Mouse (Mus musculus) forebrain, embryonic 10.5 days (tissue): ENCODE data around the gene Ddx41. TPM values are rescaled to one million over a fixed set of nuclear protein-coding genes. Genes with fewer than 3 reads are reported as not detected.

Experiments
- DNase-seq: peaks from one replicate; pipeline ENCODE4 v3.0.0-alpha.2; 2017; ENCODE audit warnings: low spot score; ENCODE audit errors: extremely low spot score
- H3K27ac ChIP-seq: fragments of 300-500 bp; sonication (generic); 2 replicates; pipeline ENCODE4 v1.5.1; 2016; ENCODE audit warnings: mild to moderate bottlenecking
- H3K27me3 ChIP-seq: fragments of 300-500 bp; sonication (generic); 2 replicates; pipeline ENCODE4 v1.6.1; 2016; ENCODE audit warnings: mild to moderate bottlenecking; ENCODE audit not compliant: poor library complexity, severe bottlenecking
- H3K36me3 ChIP-seq: fragments of 300-500 bp; sonication (generic); replicated peaks from 2 replicates; pipeline ENCODE4 v1.6.1; 2016; ENCODE audit warnings: mild to moderate bottlenecking, moderate library complexity
- H3K4me1 ChIP-seq: fragments of 300-500 bp; sonication (generic); 2 replicates; pipeline ENCODE4 v1.6.1; 2016
- H3K4me3 ChIP-seq: fragments of 300-500 bp; sonication (generic); 2 replicates; pipeline ENCODE4 v1.5.1; 2016; ENCODE audit warnings: mild to moderate bottlenecking, moderate library complexity
- H3K9me3 ChIP-seq: fragments of 300-500 bp; sonication (generic); 2 replicates; pipeline ENCODE4 v1.6.1; 2016; ENCODE audit warnings: mild to moderate bottlenecking, moderate library complexity
- WGBS: fragments of 180-500 bp; shearing (Covaris S2); methylation state at CpG from one replicate; pipeline ENCODE4 v1.1.7; 2016; 5-methylcytosine and 5-hydroxymethylcytosine counted together
- polyA plus RNA-seq: library from polyadenylated mRNA; unstranded; fragments of >200 nt; fragmentation: Nextera tagmentation; extraction: Ambion mirVana; gene quantifications from 2 replicates; pipeline ENCODE4 v1.2.1, GENCODE M21; 2016

Gene Ddx41
- polyA plus RNA-seq, 1 experiment from 2014 or later: 96.5 TPM

- Histone ChIP-seq H3K9me3 (no peaks in the 10 kb centered on the region), H3K27ac (no peak within 1 kb of the TSS), H3K36me3 (peaks cover 77% of the 10 kb centered on the region), H3K27me3 (no peaks in the 10 kb centered on the region), H3K4me1 (no peaks in the 10 kb centered on the region), H3K4me3 (no peak within 1 kb of the TSS)
- no peak for DNase-seq
- WGBS: 86% methylated on average over 8 of the region's 8 CpGs
These were observed 7.1 kb downstream of the Ddx41 start, which contains the start of gene Dok3 for GRCm38 (mm10) chr13:55529198-55529915. TSS of gene Dok3 (minus strand) at chr13:55529296.

- no peak overlapping the region for H3K27ac ChIP-seq
- H3K4me1 ChIP-seq: peaks cover 9% of the 10 kb centered on the region
- H3K27me3 ChIP-seq: no peaks in the 10 kb centered on the region
- no peaks in the 10 kb centered on the region for H3K9me3 ChIP-seq
- no peak for DNase-seq
- WGBS: 85% methylated on average over 18 of the region's 18 CpGs
- H3K36me3 ChIP-seq: peaks cover 76% of the 10 kb centered on the region
- no peak overlapping the region for H3K4me3 ChIP-seq
These were observed 8.4 kb downstream of the Ddx41 start for GRCm38 (mm10) chr13:55527834-55528772.

- WGBS: 89% methylated on average over 16 of the region's 16 CpGs
- no peak overlapping the region for H3K27ac ChIP-seq
- H3K4me1 ChIP-seq: peaks cover 15% of the 10 kb centered on the region
- peaks cover 69% of the 10 kb centered on the region for H3K36me3 ChIP-seq
- H3K9me3 ChIP-seq: no peaks in the 10 kb centered on the region
- H3K27me3 ChIP-seq: no peaks in the 10 kb centered on the region
- H3K4me3 ChIP-seq: no peak overlapping the region
- DNase-seq: no peak
These were observed 9.2 kb downstream of the Ddx41 start for GRCm38 (mm10) chr13:55527212-55527611.

- no peak overlapping the region for H3K4me3 ChIP-seq
- H3K27ac ChIP-seq: no peak overlapping the region
- no peaks in the 10 kb centered on the region for H3K9me3 ChIP-seq
- H3K4me1 ChIP-seq: peaks cover 15% of the 10 kb centered on the region
- DNase-seq: no peak
- no peaks in the 10 kb centered on the region for H3K27me3 ChIP-seq
- peaks cover 56% of the 10 kb centered on the region for H3K36me3 ChIP-seq
- 85% methylated on average over 16 of the region's 16 CpGs for WGBS
These were observed 10.5 kb downstream of the Ddx41 start for GRCm38 (mm10) chr13:55525733-55526553.

GRCm38 (mm10) chr13:55523951-55524600 lies 12.4 kb downstream of the Ddx41 start:
- Histone ChIP-seq H3K27me3 (no peaks in the 10 kb centered on the region), H3K4me3 (no peak overlapping the region), H3K36me3 (peaks cover 38% of the 10 kb centered on the region), H3K27ac (peak overlapping the region; percentile 77), H3K9me3 (no peaks in the 10 kb centered on the region), H3K4me1 (peaks cover 15% of the 10 kb centered on the region)
- whole genome bisulfite sequencing: 91% methylated on average over 23 of the region's 23 CpGs
- no peak for DNase-seq

GRCm38 (mm10) chr13:55523278-55523677 lies 13.2 kb downstream of the Ddx41 start:
- H3K36me3 ChIP-seq: peaks cover 30% of the 10 kb centered on the region
- H3K4me1 ChIP-seq: peaks cover 15% of the 10 kb centered on the region
- H3K27me3 ChIP-seq: no peaks in the 10 kb centered on the region
- no peak overlapping the region for H3K4me3 ChIP-seq
- no peak for DNase-seq
- peak overlapping the region; percentile 77 for H3K27ac ChIP-seq
- WGBS: 62% methylated on average over 17 of the region's 17 CpGs
- H3K9me3 ChIP-seq: no peaks in the 10 kb centered on the region

- peak overlapping the region; percentile 77; the same call in 1 of the 2 replicates for H3K27ac ChIP-seq
- no peaks in the 10 kb centered on the region for H3K9me3 ChIP-seq
- peaks cover 15% of the 10 kb centered on the region for H3K4me1 ChIP-seq
- H3K4me3 ChIP-seq: no peak overlapping the region
- no peak for DNase-seq
- H3K27me3 ChIP-seq: no peaks in the 10 kb centered on the region
- WGBS: 69% methylated on average over 8 of the region's 8 CpGs
- peaks cover 26% of the 10 kb centered on the region; the same call in 1 of the 2 replicates for H3K36me3 ChIP-seq
These were observed 13.7 kb downstream of the Ddx41 start for GRCm38 (mm10) chr13:55522730-55523129.

- Histone ChIP-seq H3K27me3 (peaks cover 10% of the 10 kb centered on the region), H3K4me3 (no peak overlapping the region), H3K36me3 (peaks cover 14% of the 10 kb centered on the region; the same call in 1 of the 2 replicates), H3K9me3 (no peaks in the 10 kb centered on the region), H3K27ac (no peak overlapping the region), H3K4me1 (peaks cover 15% of the 10 kb centered on the region)
- no peak for DNase-seq
- 82% methylated on average over 4 of the region's 4 CpGs for WGBS
These were observed 16.9 kb downstream of the Ddx41 start for GRCm38 (mm10) chr13:55519606-55520005.

GRCm38 (mm10) chr13:55516955-55517354 lies 19.5 kb downstream of the Ddx41 start:
- Histone ChIP-seq H3K36me3 (no peaks in the 10 kb centered on the region), H3K4me1 (peaks cover 18% of the 10 kb centered on the region), H3K27me3 (peaks cover 19% of the 10 kb centered on the region), H3K27ac (no peak overlapping the region), H3K4me3 (no peak overlapping the region), H3K9me3 (no peaks in the 10 kb centered on the region)
- DNase-seq: peak; percentile 90
- 5% methylated on average over 5 of the region's 5 CpGs for WGBS

GRCm38 (mm10) chr13:55513828-55514227 lies 22.6 kb downstream of the Ddx41 start:
- Histone ChIP-seq H3K4me3 (peak overlapping the region; percentile 83), H3K36me3 (peaks cover 22% of the 10 kb centered on the region), H3K9me3 (no peaks in the 10 kb centered on the region), H3K27me3 (peaks cover 19% of the 10 kb centered on the region), H3K27ac (peak overlapping the region; percentile 94; the same call in 1 of the 2 replicates), H3K4me1 (peaks cover 44% of the 10 kb centered on the region)
- no peak for DNase-seq
- 34% methylated on average over 9 of the region's 9 CpGs for WGBS

GRCm38 (mm10) chr13:55513111-55513748 lies 23.2 kb downstream of the Ddx41 start, which contains the start of gene Pdlim7:
TSS of gene Pdlim7 (minus strand) at chr13:55513676.
- Histone ChIP-seq H3K27ac (peak within 1 kb of the TSS; percentile 94), H3K4me1 (peaks cover 44% of the 10 kb centered on the region), H3K4me3 (peak within 1 kb of the TSS; percentile 83), H3K27me3 (peaks cover 19% of the 10 kb centered on the region), H3K9me3 (no peaks in the 10 kb centered on the region), H3K36me3 (peaks cover 28% of the 10 kb centered on the region)
- DNase-seq: peak; percentile 90
- WGBS: under 1% methylated on average over 55 of the region's 55 CpGs
